Mouse (Mus musculus): ENCODE data around the gene Rps27. TPM values are rescaled to one million over a fixed set of nuclear protein-coding genes. Genes with fewer than 3 reads are reported as not detected.

Rps27 gene
- polyA plus RNA-seq, 1 experiment from 2014 or later, result 845 TPM

DNA sequence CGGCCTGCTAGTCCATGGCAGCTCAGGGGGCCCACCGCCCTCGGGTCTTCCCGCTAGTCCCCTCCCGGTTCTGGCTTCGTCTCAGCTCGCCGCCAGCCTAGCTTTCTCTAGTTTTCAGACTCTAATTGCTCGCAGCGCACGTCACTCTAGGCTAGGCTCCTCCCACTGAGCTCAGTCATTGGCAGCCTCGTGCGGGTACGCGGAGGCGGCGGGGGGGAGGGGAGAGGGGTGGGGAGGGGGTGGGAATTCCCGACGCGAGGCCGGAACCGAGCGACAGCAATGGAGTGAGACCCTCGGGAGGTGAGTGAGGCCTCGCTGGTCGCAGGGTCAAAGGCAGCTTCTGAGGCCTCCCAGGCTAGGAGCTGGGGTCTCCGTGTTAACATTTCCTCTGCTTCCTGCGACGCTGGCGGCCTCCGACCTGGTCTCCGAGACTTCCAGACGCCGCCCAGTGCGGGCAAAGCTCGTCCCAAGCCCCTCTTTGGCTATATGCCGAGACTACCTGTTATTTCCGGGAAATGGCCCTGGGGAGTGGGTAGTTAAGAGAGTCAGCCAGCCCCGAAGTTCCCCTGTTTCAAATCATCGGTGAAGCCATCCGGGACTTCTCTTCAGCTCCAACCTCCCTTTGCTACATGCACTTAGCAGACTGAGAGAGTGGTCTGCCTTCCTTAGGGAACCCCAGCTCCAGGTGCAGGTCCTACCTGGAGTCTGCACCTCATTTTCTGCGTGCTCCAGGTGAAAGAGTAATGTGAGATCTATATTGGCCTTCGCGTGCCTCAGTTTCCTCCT is 34.7 kb upstream of the Rps27 start, which contains the start of gene Slc39a1:
Gene Slc39a1, plus strand, starts transcription at position 213 of the 786 bp plus-strand sequence.
- under 1% methylated on average over 44 of the region's 44 CpGs for WGBS
- peak; percentile 98 for DNase-seq (ENCODE audit: low spot score)
- H3K27ac ChIP-seq, result peak within 1 kb of the TSS; percentile 96
- peak within 1 kb of the TSS; percentile 86 for H3K4me3 ChIP-seq
- H3K9me3 ChIP-seq, result no peaks in the 10 kb centered on the region
- peaks cover 27% of the 10 kb centered on the region for H3K36me3 ChIP-seq
- peaks cover 23% of the 10 kb centered on the region; the same call in 1 of the 2 replicates for H3K4me1 ChIP-seq
- H3K27me3 ChIP-seq (ENCODE audit: insufficient read depth, poor library complexity, severe bottlenecking), result no peaks in the 10 kb centered on the region

DNA sequence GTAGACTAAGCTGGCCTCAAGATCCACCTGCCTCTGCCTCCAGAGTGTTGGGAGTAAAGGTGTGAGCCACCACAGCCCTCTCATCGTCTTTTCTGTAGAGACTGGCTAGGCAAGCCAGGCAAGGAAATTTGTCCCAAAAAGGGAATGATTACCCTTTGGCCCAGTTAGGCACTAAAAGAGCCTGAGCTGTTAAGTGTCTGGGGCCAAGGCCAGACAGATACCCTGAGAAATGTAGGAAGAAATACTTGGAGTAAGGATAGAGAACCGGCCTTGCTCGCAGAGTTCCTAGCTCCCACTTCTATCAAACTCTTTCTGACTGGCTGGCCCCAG is 34.1 kb upstream of the Rps27 start:
- Histone ChIP-seq H3K4me1 (peaks cover 29% of the 10 kb centered on the region), H3K27ac (peak overlapping the region; percentile 96), H3K36me3 (peaks cover 27% of the 10 kb centered on the region), H3K9me3 (no peaks in the 10 kb centered on the region), H3K4me3 (peak overlapping the region; percentile 86), H3K27me3 (ENCODE audit: insufficient read depth, poor library complexity, severe bottlenecking) (no peaks in the 10 kb centered on the region)
- no peak for DNase-seq (ENCODE audit: low spot score)
- under 1% methylated on average over 3 of the region's 3 CpGs for WGBS

GRCm38 (mm10) chr3:90245406-90245805 is 32.0 kb upstream of the Rps27 start:
- Histone ChIP-seq H3K9me3 (no peaks in the 10 kb centered on the region), H3K4me3 (no peak overlapping the region), H3K4me1 (peaks cover 32% of the 10 kb centered on the region), H3K27me3 (ENCODE audit: insufficient read depth, poor library complexity, severe bottlenecking) (0 out of 2 replicates have a peak, but pooled peaks cover 11% of the 10 kb centered on the region), H3K36me3 (peaks cover 10% of the 10 kb centered on the region), H3K27ac (no peak overlapping the region)
- 65% methylated on average over 2 of the region's 2 CpGs for WGBS
- no peak for DNase-seq (ENCODE audit: low spot score)

DNA sequence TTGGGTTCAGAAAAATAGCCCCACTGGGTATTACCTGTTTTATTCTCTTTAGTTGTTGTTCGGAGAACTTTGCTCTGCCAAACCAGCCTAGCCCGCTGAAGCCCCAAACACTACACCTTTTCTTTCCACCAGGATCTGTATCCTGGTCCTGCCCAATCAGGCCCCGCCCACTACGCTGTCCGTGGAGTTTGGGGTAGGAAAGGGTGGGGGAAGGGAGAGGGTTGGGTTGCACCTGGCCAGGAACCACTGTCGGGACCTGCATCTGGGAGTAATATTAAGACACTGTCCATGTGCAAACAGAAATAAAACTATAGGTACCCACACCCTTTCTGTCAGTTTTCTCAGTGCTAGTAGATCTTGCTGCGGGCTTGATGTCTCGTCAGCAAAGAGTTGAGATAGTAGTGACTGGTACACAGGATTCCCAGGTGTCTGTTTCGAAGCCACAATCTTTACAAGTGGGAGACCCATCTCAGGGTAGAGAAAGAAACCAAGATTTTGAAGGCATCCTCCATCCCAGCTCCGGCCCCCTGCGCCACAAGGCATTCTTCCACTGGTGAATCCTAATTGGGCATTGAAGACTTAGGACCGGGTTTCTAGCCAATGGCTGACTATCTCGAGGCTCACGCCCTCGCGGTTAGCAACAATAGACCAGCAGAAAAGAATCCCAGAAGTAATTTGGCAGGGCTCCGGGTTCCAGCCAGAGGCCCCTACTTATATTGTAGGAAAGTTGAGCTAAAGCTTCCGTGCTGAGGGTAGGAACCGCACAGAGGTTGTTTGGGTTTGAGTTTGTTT is 29.7 kb upstream of the Rps27 start, which contains the start of gene Creb3l4:
Gene Creb3l4, minus strand, starts transcription at position 529 of the 792 bp plus-strand sequence.
- Histone ChIP-seq H3K27ac (peak within 1 kb of the TSS; percentile 78), H3K4me3 (peak within 1 kb of the TSS; percentile 58), H3K4me1 (peaks cover 23% of the 10 kb centered on the region), H3K36me3 (no peaks in the 10 kb centered on the region), H3K9me3 (no peaks in the 10 kb centered on the region), H3K27me3 (ENCODE audit: insufficient read depth, poor library complexity, severe bottlenecking) (0 out of 2 replicates have a peak, but pooled peaks cover 11% of the 10 kb centered on the region)
- no peak for DNase-seq (ENCODE audit: low spot score)
- 3% methylated on average over 19 of the region's 19 CpGs for WGBS

DNA sequence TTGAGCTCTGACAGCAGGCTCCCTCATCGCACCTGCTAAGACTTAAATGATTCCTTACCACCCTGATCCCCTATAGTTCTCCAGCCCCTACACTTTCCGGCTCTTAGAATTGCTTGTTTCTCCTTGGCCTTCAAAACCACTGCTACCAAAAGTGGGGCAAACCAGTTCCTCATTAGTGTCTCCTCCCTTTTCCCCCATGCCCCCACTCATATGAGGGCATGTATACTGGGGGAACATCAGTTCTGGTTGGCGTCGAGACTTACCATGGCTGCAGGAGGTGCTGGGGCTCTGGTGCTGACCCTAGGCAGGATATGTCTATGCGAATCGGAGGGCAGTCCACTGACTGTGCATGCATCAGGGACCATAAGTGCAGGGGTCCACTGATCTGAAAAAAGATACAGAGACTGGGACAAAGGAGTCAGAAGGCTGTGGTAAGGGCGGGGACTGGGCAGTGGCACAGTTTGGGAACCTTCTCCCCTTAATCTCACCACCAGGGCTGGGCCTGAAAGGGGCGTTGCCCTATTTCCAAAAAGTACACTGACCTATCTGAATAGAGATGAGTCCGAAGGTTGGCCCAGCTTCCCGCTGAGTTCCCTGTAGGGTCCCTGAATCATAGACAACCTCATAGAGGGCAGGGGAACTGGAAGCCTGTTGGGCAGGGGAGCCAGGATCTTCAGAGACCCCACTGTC is 28.4 kb upstream of the Rps27 start:
- 79% methylated on average over 10 of the region's 10 CpGs for WGBS

DNA sequence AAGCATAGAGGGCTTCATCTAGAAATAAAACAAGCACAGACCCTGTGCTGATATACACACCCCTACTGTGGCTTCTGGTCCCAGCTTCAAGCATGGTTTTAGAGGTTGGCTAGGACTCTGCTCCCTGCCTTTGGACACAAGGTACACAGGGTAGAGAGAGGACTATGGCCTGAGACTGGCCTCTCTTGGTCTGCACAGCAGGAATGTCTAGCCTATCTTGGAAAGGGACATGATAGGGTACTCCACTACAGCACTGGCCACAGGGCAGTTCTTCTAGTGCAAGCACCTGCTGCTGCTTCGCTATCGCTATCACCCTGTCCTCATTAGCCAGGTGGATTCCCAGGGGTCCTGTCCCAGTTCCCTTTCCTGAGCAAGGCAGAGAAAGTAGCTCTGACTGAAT is 27.8 kb upstream of the Rps27 start:
- 0 out of 2 replicates have a peak, but pooled peaks cover 11% of the 10 kb centered on the region for H3K27me3 ChIP-seq (ENCODE audit: insufficient read depth, poor library complexity, severe bottlenecking)
- 83% methylated on average over 2 of the region's 2 CpGs for WGBS
- H3K9me3 ChIP-seq, result no peaks in the 10 kb centered on the region
- H3K4me1 ChIP-seq, result peaks cover 20% of the 10 kb centered on the region
- no peak for DNase-seq (ENCODE audit: low spot score)
- no peak overlapping the region for H3K4me3 ChIP-seq
- no peak overlapping the region for H3K27ac ChIP-seq
- peaks cover 3% of the 10 kb centered on the region; the same call in 1 of the 2 replicates for H3K36me3 ChIP-seq

More for the DNA sequence above, 28.4 kb upstream of the Rps27 start:
- Histone ChIP-seq H3K27ac (no peak overlapping the region), H3K9me3 (no peaks in the 10 kb centered on the region), H3K36me3 (no peaks in the 10 kb centered on the region), H3K4me1 (peaks cover 20% of the 10 kb centered on the region), H3K27me3 (ENCODE audit: insufficient read depth, poor library complexity, severe bottlenecking) (0 out of 2 replicates have a peak, but pooled peaks cover 11% of the 10 kb centered on the region), H3K4me3 (no peak overlapping the region)
- DNase-seq (ENCODE audit: low spot score), result no peak

- DNase-seq (ENCODE audit: low spot score), result peak; percentile 98
- peak within 1 kb of the TSS; percentile 91 for H3K27ac ChIP-seq
- WGBS, result under 1% methylated on average over 61 of the region's 61 CpGs
- H3K27me3 ChIP-seq (ENCODE audit: insufficient read depth, poor library complexity, severe bottlenecking), result no peaks in the 10 kb centered on the region
- peak within 1 kb of the TSS; percentile 76 for H3K4me3 ChIP-seq
- peaks cover 29% of the 10 kb centered on the region for H3K36me3 ChIP-seq
- peaks cover 11% of the 10 kb centered on the region for H3K4me1 ChIP-seq
- H3K9me3 ChIP-seq, result no peaks in the 10 kb centered on the region
These were observed 18.3 kb upstream of the Rps27 start, which contains the start of gene Jtb for GRCm38 (mm10) chr3:90231507-90232333. Jtb (plus strand) TSS chr3:90231597.

DNA sequence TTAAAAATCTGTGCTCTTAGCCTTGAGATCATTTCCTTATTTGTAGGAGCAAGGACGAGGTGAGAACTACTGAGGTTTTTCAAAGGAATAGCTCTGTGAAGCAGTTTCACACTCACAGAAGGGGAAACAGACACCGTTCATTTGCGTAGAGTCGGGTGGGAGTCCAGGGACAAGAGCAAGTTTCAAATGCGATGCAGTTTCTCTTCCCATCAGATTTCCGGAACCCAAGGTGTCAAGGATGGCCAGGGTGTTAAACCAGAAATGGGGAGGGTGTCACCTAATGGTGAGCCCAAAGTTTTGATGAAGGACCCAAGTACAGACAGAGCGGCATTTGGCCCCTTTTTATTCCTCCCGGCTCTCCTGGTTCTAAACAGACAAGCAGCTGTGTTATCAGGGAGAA is 17.6 kb upstream of the Rps27 start:
- Histone ChIP-seq H3K36me3 (peaks cover 28% of the 10 kb centered on the region), H3K4me3 (peak overlapping the region; percentile 76), H3K27me3 (ENCODE audit: insufficient read depth, poor library complexity, severe bottlenecking) (no peaks in the 10 kb centered on the region), H3K4me1 (peaks cover 11% of the 10 kb centered on the region), H3K9me3 (no peaks in the 10 kb centered on the region), H3K27ac (peak overlapping the region; percentile 91)
- no peak for DNase-seq (ENCODE audit: low spot score)
- WGBS, result 12% methylated on average over 8 of the region's 8 CpGs

GRCm38 (mm10) chr3:90224331-90224730 is 10.9 kb upstream of the Rps27 start:
- Histone ChIP-seq H3K4me3 (no peak overlapping the region), H3K27ac (no peak overlapping the region), H3K36me3 (peaks cover 35% of the 10 kb centered on the region), H3K9me3 (no peaks in the 10 kb centered on the region), H3K27me3 (ENCODE audit: insufficient read depth, poor library complexity, severe bottlenecking) (no peaks in the 10 kb centered on the region), H3K4me1 (peaks cover 29% of the 10 kb centered on the region)
- no peak for DNase-seq (ENCODE audit: low spot score)
- 65% methylated on average over 10 of the region's 10 CpGs for WGBS

- no peak overlapping the region for H3K4me3 ChIP-seq
- H3K36me3 ChIP-seq, result peaks cover 35% of the 10 kb centered on the region
- H3K4me1 ChIP-seq, result peaks cover 29% of the 10 kb centered on the region
- H3K9me3 ChIP-seq, result no peaks in the 10 kb centered on the region
- DNase-seq (ENCODE audit: low spot score), result no peak
- no peaks in the 10 kb centered on the region for H3K27me3 ChIP-seq (ENCODE audit: insufficient read depth, poor library complexity, severe bottlenecking)
- H3K27ac ChIP-seq, result 0 out of 2 replicates have a peak overlapping the region, but pooled peaks have one; percentile 1
- 39% methylated on average over 3 of the region's 3 CpGs for WGBS
These were observed 9.5 kb upstream of the Rps27 start for GRCm38 (mm10) chr3:90222941-90223340.

DNA sequence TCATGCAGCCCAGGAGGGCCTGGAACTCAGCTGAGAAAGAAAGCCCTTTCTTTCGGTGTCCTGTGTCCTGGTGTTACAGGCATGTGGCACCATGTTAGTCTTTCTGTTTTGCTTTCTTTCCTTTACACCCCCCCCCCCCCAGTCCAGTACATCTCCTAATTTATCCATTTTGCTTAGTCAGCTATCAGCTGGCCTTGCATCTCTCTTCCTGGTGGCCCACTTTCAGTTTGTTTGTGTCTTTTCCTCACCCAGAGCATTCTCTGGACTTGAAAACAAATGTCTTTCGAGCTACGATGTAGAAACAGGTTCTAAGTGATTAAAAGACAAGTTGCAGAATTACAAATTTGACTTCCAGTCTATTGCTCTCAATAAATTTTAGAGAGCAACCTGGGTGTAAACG is 9.0 kb upstream of the Rps27 start:
- 84% methylated on average over 4 of the region's 4 CpGs for WGBS
- H3K36me3 ChIP-seq, result peaks cover 35% of the 10 kb centered on the region
- no peak overlapping the region for H3K4me3 ChIP-seq
- H3K27me3 ChIP-seq (ENCODE audit: insufficient read depth, poor library complexity, severe bottlenecking), result no peaks in the 10 kb centered on the region
- no peaks in the 10 kb centered on the region for H3K9me3 ChIP-seq
- H3K27ac ChIP-seq, result peak overlapping the region; percentile 1; the same call in 1 of the 2 replicates
- peaks cover 29% of the 10 kb centered on the region for H3K4me1 ChIP-seq
- DNase-seq (ENCODE audit: low spot score), result no peak

DNA sequence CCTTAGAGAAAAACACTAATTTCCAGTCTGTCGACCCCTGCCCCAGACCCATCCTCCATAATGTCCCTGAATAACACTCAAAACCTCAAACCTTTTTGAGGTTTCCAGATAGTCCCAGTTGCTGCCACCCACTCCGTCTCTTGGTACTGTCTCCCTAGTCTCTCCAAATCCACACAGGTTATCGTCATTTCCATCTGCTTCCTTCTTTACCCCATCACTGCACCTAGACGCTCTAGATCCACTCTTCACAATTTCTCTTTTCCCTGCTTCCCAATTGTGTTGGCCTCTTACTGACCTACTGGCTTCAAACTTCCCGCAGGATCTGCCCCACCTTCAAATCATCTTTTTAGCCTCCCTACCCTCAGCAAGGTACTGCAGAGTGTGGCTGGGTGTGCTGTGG is 7.7 kb upstream of the Rps27 start:
- Histone ChIP-seq H3K36me3 (peaks cover 32% of the 10 kb centered on the region), H3K27me3 (ENCODE audit: insufficient read depth, poor library complexity, severe bottlenecking) (no peaks in the 10 kb centered on the region), H3K27ac (peak overlapping the region; percentile 89), H3K4me1 (peaks cover 29% of the 10 kb centered on the region), H3K9me3 (no peaks in the 10 kb centered on the region), H3K4me3 (peak overlapping the region; percentile 72)
- WGBS, result 16% methylated on average over 5 of the region's 5 CpGs
- no peak for DNase-seq (ENCODE audit: low spot score)
